Mouse (Mus musculus) layer of hippocampus, adult 9-11 months (tissue): ENCODE results near the gene Rbx1.
"Not testable (repeated sequence)": the region's sequence is repeated elsewhere in the genome, so short reads cannot be mapped to it uniquely, and the experiment has no call there.

ENCODE experiments used
- DNase-seq: peaks from one replicate; pipeline ENCODE4 v3.0.0; 2022

Gene Rbx1

DNA sequence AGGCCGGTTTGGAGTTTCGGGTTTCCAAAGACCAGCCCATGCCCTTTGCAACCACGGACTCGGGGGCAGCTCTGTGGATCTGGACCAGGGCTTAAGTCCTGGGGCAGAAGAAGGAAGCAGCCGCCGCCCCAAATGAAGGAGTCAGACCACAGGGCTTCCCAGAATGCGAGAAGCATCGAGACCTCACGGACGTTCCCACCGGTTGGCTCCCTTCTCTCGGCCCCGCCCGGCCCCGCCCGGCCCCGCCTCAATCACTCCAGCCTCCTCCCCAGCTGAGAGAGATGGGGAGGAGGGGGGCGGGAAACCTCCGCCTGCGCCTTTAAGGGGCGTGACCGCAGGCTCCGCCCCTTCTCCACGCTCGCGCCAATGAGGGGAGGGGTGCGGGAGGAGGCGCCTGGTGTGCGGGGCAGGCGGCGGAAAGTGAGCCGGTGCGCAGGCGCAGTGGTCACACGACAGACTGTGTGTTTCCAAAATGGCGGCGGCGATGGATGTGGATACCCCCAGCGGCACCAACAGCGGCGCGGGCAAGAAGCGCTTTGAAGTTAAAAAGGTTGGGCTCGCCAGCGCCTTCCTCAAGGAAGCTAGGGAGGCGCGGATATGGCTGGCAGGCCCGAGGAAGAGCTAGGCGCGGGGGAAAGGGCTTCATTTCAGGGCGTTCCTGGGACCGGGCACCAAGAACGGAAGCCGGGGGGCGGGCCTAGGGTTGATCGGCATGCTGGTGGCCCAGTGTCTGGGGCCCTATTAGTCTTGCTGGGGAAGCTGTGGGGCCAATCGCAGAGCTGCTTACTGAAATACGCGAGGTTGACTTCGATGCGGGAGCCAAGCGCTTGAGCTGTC, at the start of gene Rbx1:
Gene Rbx1, plus strand, starts transcription at position 396 of the 837 bp plus-strand sequence.
- peak; percentile 99 for DNase-seq

DNA sequence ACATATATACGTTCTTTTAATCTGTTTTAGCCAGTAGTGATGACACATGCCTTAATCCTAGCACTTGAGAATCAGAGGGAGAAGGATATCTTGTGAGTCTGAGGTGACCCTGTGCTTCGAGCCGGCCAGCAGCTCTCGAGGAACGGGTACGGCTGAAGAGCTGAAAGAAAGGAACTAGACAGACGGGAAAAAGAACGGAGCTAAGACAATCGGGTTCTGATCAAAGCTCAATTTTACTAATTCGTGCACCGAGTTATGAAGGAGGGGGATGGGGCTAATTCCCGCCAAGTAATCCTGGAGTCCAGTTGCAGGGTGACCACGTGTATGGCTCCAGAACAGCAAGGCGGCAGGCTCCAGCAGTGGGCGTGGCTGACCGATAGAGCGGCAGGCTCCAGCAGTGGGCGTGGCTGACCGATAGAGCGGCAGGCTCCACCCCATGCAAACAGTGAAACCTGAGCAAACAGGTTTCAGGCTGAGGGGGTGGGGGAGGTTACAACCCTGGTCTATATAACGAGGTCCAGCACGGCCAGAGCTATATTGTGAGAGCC, 49.3 kb upstream of the Rbx1 start:
- DNase-seq: not testable (repeated sequence)

DNA sequence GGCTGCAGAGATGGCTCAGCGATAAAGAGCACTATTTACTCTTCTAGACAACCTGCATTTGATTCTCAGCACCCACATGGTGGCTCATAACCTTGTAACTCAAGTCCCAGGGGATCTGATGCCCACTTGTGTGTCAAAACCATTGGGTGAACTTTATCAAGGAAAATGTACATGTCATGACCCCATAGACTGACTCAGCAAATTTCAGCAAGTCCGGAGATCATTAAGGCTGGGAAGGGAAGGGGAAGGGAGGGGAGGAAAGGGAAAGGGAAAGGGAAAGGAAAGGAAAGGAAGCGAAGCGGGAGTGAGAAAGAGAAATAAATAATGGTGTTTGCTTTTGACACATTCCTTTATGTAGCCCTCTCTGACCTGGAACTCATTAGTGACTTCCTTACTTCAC, 48.0 kb upstream of the Rbx1 start:
- no peak for DNase-seq

DNA sequence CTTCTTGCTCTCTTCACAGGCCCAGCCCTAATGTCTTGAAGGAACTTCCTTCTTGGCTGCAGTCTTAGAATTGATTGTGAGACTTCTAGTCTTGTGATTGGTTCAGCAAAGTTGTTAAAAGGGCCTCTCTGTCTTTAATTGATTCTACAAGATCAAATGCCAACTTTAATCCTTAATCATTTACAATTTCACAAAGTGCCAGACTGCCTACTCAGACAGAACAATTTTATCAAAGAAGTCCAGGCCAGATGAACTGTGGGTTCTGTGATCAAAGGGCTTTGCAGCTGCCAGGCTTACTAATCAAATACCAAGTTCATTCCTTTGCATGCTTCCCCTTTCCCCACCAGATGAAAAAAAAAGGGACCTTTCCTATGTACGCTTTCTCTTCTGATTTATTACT, 44.6 kb upstream of the Rbx1 start:
- DNase-seq: no peak

DNA sequence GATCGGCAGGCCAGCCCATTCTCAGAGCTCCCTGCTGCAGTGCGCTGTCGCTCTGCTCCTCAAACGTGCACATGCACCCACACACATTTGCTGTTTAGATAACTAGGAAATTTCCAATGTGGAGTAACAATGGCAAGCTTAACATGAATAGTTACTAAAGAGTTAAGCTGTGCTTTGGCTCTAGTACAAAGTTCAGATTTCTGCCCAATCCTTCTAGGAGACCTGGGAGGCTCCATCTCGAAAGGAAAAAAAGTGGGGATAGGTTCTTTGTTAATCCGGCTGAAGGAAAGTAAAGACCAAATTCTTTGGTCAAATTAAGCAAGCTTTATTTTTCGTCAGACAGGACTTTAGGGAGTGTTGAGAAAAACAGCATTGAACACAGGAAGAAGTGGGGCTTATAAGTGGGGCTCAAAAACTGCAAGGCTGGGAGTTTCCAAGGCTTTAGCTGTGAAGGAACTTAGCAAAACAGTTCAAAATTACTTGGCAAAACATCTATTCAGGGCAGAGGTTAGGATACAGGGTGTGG, 43.9 kb upstream of the Rbx1 start:
- DNase-seq: no peak

DNA sequence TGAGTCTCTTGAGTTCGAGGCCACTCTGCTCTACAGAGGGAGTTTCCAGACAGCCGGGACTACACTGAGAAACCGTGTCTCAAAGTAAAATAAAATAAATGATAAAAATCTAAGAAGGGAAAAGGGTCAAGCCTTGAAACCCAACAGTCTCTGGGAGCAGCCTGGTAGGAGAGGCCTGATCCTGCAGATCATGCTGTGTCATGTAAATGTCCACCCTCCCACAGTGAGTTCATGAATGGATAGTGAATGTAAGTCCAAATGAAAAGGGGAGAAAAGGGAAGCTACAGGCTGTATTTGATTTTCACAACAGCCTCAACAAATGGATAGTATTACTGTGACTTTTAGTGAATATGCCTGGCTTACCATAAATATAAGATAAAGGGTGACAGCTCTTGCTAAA, 40.8 kb upstream of the Rbx1 start:
- no peak for DNase-seq

DNA sequence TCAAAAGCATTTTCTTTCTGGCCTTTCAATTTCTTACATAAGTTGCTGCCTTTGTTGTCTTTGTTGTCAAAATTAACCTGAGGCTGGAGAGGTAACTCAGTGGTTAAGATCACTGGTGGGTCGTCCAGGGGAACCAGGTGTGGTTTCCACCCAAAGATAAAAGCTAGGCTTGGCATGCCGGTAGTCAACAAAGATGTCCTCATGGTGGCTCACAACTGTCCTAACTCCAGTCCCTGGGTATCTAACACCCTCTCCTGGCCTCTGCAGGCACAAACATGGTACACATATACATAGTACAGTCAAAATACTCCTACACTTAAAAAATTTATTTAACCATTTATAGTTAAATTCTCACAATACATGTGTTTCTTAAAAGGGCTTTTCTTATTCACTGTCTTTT, 38.1 kb upstream of the Rbx1 start:
- DNase-seq: no peak

DNA sequence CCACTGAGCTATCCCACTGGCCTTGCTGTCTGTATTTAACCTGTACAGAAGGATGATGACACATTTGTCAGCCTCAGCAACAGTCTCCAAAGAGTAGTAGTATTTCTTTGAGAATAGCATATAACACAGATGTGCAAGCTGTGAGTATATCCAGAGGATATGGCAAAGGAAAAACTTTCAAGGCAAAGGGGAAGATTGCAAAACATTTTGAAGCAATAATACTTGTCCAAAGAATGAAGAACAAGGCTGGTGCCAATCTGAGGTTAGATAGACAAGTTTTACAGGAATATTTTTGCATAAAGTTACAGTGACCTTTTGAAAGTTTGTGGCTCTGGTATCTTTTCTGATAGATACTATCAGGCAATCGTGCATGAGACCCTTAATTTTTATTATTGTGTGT, 34.9 kb upstream of the Rbx1 start:
- no peak for DNase-seq

DNA sequence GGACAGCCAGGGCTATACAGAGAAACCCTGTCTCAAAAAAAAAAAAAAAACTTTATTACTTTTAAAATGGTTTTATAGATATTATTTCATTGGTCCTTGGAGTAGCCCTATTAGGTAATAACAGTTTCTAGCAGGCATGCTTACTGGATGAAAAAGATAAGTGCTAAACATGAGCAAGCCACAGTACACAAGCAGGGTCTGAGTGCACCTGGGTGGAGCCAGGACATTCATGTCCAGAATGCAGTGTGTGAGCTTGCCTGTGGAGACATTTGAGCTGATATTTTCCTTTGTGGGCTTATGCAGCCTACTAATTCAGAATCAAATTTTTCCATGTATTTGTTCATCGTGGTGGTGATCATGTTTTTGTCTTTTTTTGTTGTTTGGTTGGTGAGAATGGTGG, 27.8 kb upstream of the Rbx1 start:
- no peak for DNase-seq

DNA sequence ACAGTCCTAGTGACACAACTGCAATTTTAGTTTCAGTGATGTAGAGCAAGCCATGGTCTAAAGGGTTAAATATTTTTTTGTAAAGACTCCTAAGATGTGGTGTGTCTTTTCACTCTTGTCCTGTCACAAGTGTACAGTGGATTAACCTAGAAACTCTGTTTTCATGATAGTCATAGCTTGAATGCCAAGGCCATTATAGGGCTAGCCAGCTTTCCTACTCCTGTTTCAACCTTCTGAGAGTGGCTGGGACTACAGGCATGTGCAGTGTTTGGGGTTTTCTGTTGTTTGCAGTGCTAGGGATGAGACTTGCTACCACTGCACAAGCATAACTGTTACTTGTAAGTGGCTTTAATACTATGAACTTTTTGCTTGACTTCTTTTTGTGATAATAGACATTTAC, 26.9 kb upstream of the Rbx1 start:
- DNase-seq: no peak

DNA sequence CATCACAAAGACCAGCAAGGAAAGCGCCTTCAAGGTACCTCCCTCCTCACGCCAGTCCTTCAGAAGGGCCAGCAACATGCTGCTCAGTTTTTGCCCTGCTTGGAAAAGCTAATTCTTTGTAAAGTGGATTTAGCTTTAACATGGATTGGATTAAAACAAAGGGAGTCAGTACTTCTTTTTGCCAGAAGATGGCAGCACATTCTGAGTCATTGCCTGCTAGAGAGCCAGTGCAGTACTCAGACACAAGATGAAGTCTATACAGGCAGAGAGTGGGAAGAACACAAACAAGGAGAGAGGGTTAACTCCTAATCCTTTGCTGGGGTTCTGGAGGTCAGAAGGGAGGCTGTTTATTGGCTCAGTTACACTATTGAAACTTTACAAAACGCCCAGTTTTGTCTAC, 17.6 kb upstream of the Rbx1 start:
- DNase-seq: peak; percentile 47

DNA sequence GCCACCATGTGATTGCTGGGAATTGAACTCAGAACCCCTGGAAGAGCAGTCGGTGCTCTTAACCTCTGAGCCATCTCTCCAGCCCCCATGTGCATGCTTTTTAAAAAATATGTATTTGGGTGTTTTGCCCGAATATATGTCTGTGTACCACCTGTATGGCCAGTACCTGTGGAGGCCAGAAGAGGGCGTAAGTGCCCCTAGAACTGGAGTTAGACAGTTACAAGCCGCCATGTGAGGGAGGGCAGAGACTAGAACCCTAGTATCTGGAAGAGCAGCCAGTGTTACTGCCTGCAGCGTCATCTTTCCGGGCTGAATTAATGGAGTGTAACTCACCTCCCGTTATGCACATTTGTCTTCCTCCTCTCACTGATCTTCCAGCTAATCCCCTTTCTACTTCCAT, 4.6 kb upstream of the Rbx1 start:
- no peak for DNase-seq

DNA sequence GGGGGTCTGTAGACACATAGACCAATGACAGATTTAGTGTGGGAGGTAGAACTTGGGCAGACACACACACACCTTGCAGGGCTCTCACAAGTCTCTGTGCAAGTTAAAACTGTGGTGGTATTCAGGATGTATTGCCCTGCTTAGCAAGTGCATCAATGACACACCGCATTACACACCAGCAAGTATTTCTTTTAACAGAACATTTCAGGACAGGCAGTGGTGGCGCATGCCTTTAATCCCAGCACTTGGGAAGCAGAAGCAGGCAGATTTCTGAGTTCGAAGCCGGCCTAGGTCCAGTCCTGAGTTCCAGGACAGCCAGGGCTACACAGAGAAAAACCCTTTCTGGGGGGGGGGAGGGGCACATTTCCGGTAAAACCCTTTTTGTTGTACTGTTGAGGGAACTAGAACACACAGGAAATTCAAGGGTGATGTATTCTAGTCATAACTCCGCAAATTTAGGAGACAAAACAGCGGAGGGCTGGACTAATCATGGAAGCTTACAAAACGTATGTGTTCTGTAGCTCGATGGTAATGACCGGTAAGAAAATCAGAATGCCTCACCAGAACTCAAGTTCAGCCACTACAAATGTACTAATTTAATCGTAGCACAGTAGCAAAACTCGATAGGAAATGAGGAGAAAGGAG, 958 bp upstream of the Rbx1 start:
- DNase-seq: no peak

DNA sequence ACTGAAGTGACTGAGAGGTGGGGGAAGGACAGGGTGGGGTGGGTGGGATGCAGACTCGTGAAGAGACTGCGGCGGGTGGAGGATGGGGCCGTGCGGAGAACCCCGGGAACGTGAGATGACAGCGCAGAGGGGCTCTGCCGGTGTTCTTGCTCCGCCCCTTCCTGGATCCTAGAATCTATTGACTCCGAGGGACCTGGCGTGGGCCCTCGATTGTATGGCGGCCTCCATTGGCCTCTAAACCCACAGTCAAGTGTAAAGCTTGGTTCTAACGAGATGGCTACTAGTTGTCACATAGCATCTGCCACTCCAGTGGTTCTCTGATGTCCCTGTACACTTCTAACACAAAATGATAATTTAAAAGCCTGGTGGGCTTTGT, 630 bp downstream of the Rbx1 start:
- DNase-seq: no peak

DNA sequence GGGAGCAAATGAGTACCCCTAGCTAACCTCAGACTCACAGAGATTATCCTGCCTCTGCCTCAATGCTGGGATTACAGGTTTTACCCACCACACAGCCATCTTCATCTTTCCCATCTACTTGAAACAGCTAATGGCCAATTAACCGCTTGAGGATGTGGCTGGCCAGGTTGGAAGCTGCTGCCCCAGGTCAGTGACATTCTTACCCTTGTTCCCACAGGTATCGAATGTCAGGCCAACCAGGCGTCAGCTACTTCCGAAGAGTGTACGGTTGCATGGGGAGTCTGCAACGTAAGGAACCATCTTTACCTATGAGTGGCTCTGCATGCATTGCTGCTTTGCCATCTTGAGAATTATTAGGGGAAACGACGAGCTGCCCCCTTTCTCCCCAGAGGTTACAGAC, 4.6 kb downstream of the Rbx1 start:
- DNase-seq: no peak

DNA sequence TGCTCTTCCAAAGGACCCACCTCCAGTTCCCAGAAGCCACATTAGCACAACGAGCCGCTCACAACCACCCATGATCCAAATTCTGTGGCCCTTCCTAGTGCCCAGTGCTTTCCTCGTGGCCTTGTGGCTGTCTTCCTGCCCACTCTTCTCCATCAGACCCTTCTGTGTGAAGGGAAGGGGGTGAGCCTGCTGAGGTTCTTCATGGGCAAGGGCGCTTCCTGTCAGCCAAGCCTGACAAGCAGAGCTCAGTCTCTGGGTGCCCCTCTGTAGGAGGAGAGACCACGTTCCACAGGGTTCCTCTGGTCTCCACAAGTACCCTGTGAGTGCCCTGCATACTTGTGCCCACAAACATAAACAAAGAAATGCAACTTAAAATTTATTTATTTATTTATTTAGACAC, 6.2 kb downstream of the Rbx1 start:
- no peak for DNase-seq

DNA sequence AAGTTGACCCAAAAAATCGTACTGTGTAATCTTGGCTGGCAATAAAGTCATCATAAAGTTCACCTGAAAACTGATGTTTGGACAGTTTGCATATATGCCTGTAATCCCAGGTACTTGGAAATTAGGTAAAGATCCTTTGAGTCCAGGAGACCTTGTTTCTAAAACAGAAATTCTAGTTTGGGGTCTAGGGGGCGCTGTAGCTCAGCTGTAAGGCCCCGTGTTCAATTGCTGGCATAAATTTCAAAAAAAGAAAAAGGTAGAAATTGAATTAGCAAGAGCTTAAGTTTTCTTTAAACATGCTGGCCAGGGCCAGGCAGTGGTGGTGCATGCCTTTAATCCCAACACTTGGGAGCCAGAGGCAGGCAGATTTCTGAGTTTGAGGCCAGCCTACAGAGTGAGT, 9.6 kb downstream of the Rbx1 start:
- DNase-seq: no peak

DNA sequence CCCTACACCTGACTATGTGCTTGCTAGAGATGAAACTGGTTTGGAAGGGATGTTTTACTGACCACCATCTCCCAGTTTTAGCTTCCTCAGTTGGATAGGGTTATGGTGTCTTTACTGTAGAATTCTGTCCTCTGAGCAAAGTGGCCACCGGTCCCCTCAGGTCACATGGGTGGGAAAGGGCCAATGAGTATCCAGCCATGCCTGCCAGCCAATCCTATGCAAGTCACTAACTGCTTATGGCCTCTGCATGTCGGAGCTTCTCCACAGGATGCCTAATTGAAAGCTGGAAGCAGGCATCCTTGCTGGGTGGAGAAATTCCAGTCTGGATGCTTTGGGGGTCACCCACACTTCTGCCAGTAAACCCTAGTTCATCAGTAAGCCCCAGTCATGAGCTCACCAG, 10.5 kb downstream of the Rbx1 start:
- DNase-seq: no peak

DNA sequence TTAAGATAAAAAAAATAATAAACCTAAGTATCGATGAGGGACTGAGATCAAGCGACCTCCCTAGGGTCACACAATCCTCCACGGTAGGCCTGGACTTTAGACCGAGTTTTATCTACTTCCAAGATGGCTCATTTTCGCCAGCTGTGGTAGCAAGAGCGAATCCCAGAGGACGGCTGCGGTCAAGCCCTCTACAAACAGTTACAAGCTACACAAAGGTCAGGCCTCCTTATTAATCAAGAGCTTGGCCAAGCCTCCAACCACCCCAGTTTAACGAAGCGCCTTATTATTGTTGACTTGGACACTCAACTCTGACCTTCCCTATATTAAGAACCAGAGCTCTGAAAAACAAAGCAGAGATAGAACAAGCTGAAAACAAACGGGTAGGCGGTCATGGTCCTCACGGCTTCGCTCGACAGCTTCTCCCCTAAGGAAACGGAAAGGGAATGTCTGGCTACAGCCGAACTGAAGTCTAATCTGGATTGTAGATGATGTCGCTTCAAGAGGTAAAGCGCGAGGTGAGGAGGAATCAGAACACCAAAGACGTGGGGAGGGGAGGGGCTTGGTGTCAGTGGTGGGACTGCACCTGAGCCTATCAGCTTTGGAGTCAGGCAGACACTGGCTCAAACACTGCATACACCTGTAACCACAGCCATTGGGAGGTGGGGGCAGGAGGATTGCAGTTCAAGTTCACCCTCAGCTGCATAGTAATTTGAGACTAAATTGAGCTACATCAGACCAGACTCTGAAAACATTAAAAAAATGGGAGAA, 13.5 kb downstream of the Rbx1 start:
- no peak for DNase-seq

DNA sequence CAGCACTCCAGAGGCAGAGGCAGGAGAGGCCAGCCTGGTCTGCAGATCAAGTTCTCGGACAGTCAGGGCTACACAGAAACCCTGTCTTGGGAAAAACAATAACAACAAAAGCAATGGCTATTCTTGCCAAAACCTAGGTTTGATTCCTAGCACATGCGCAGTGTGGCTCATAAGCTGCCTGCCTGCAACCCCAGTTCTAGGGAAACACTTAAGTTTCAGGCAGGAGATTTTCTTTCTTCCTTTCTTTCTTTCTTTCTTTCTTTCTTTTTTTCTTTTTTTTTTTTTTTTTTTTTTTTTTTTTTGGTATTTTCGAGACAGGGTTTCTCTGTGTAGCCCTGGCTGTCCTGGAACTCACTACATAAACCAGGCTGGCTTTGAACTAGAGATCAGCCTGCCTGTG, 14.2 kb downstream of the Rbx1 start:
- not testable (repeated sequence) for DNase-seq

DNA sequence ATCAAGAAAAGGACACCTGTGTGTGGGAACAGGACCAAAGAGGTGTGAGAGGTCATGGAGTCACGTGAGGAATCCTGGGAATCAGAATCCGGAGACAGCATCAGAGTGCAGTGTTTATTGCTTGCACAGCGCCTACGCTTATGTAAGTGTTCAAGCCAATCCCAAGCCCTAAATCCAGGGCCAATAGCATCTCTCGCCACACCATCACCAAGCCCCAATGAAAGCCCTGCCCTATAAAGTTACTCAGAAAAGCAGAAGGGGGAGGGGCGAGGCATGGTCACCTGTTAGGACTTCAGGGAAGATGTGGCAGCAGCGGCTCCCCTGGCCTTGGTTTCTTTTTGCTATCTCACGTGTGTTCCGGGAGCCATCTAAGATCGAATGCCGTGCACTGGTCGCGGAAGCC, 14.9 kb downstream of the Rbx1 start:
- DNase-seq: peak; percentile 30

DNA sequence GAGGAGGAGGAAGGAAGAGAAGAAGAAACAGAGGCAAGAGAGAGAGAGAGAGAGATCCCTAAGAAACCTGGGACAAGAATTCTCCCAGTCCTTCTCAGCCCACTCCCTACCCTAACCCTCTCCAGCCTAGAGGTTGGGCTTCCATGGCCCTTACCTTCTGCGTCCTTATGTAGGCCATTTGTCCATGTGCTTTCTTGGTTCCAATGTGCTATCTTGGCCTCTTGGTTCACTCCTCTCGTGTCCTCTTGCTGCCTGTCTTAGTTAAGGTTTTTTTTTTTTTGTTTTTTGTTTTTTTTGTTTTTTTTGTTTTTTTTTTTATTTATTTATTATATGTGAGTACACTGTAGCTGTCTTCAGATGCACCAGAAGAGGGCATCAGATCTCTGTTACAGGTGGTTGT, 16.9 kb downstream of the Rbx1 start:
- no peak for DNase-seq

DNA sequence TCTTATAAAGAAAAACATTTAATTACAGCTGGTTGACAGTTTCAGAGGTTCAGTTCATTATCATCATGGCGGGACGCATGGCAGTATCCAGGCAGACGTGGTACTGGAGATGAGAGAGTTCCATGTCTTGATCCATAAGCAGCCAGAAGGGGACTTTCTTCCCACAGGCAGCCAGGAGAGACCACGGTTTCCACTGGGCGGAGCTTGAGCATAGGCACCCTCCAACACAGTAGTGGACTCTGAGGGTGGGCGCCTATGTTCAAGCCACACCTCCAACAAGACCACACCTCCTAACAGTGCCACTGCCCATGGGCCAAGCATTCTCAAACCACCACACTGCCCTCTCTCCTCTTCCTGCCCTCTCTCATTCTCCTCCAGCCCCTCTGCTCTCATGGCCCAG, 17.6 kb downstream of the Rbx1 start:
- no peak for DNase-seq

DNA sequence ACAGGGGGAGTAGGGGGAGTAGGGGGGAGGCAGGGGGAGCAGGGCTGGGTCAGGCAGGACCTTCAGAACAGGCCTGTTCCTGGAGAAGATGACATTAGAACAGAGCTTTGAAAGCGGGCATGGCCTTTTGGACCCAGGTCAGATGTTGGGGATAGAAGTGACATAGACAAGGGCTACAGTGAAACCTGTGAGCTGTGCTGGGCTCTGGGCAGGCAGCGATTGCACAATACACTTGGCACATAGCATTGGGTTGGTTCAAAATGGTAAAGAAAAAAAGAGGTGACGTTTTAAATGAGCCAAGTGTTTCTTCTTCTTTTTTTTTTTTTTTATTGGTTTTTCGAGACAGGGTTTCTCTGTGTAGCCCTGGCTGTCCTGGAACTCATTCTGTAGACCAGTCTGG, 19.4 kb downstream of the Rbx1 start:
- no peak for DNase-seq
